Mouse (Mus musculus) kidney, adult 2 months (tissue): Measurements from ENCODE around the gene Tfdp2.

ENCODE experiments used
- CTCF ChIP-seq: fragments of 200-500 bp; conservative IDR thresholded peaks from 2 replicates; pipeline ENCODE4 v1.5.1; 2011; ENCODE audit warnings: low read depth, mild to moderate bottlenecking, control low read depth, low read length, moderate library complexity, mixed read lengths; ENCODE audit not compliant: insufficient read depth, insufficient read length
- POLR2A ChIP-seq: fragments of 200-500 bp; IDR thresholded peaks from one replicate; pipeline ENCODE4 v1.6.1; 2011; ENCODE audit warnings: low read depth, low read length, control low read depth

DNA sequence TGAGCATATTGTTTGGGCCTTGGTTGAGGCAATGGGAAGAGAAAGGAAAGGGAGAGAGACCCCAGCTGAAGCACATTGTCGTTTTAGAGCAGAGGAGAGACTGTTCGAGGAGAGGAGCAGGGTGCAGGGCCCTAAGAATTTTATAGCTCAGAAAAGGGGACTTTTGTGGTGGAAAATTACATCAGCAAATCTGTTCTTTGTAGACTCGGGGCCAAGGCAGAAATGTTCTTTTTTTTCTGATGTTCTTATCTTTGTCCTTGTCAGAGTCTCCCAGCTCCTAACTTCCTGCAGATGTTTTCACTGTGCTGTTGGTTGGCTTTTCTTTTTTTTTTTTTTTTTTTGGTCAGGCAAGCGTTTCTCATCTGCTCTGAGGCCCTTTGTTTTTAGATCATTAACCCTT, 37.6 kb upstream of the Tfdp2 start:
- TF ChIP-seq CTCF (no peak), POLR2A (no peak)
